Mouse (Mus musculus): Measurements from ENCODE around the gene Stpg3. TPM values are rescaled to one million over a fixed set of nuclear protein-coding genes. Genes with fewer than 3 reads are reported as not detected.

Stpg3 gene
- total and polyA plus RNA-seq, 3 experiments = not detected

- peaks cover 15 to 23% of the 10 kb centered on the region in 2 experiments for H3K4me1 ChIP-seq (ENCODE audit: control insufficient read depth in 1 of 2, insufficient read depth in 2 of 2)
- no peaks in the 10 kb centered on the region for H3K36me3 ChIP-seq (replicated peaks in 1 of 2; ENCODE audit: control insufficient read depth in 1 of 2, insufficient read depth in 1 of 2, low read length in 1 of 2)
- H3K9ac ChIP-seq (ENCODE audit: insufficient read depth, low read depth) = no peak overlapping the region
- H3K27ac ChIP-seq (ENCODE audit: insufficient read depth, low read depth) = no peak overlapping the region
- in situ Hi-C loops (cut with MboI; ENCODE audit: low pct_ligation_motif_present, low pct_unique_long_range_greater_than_20kb, low sequenced_read_pairs) = no loop called here
- no peaks in the 10 kb centered on the region for H3K9me3 ChIP-seq (replicated peaks; ENCODE audit: low read length)
- DNase-seq (ENCODE audit: extremely low read depth) = no peak
- peaks cover 43% of the 10 kb centered on the region for H3K27me3 ChIP-seq (replicated peaks)
- TF ChIP-seq ZKSCAN1 (IDR thresholded peaks at IDR 0.05; ENCODE audit: borderline replicate concordance, low read depth, low read length) = no peak
- no peak for TF ChIP-seq GABPA (IDR thresholded peaks at IDR 0.05; ENCODE audit: insufficient replicate concordance, low read depth, low read length)
- TF ChIP-seq POLR2AphosphoS2 (IDR thresholded peaks at IDR 0.05; ENCODE audit: low read depth, low read length) = no peak
- no peak for TF ChIP-seq SMC3 (IDR thresholded peaks at IDR 0.05; ENCODE audit: low read depth, low read length)
- TF ChIP-seq KAT2A (IDR thresholded peaks at IDR 0.05; ENCODE audit: insufficient replicate concordance, low read length) = no peak
- dilution Hi-C loops (cut with MboI; ENCODE audit: extremely low pct_ligation_motif_present, extremely low pct_unique_long_range_greater_than_20kb, low sequenced_read_pairs) = no loop called here
- H3K4me2 ChIP-seq (ENCODE audit: insufficient read depth, low read depth, poor library complexity, severe bottlenecking) = no peak overlapping the region
- no peak overlapping the region for H3K4me3 ChIP-seq (replicated peaks in 1 of 3; ENCODE audit: low read depth in 2 of 3, low read length in 2 of 3, poor library complexity in 1 of 3)
- H3K79me2 ChIP-seq (replicated peaks; ENCODE audit: control insufficient read depth, extremely low read depth, insufficient read depth, poor library complexity, severe bottlenecking) = no peaks in the 10 kb centered on the region
Observed at GRCm38 (mm10) chr2:25172629-25173028, 41.8 kb downstream of the Stpg3 start.

- no peak overlapping the region for H3K4me3 ChIP-seq (replicated peaks in 1 of 3; ENCODE audit: low read depth in 2 of 3, low read length in 2 of 3, poor library complexity in 1 of 3)
- H3K4me2 ChIP-seq (ENCODE audit: insufficient read depth, low read depth, poor library complexity, severe bottlenecking) = no peak overlapping the region
- H3K9me3 ChIP-seq (replicated peaks; ENCODE audit: low read length) = no peaks in the 10 kb centered on the region
- H3K27me3 ChIP-seq (replicated peaks) = peaks cover 34% of the 10 kb centered on the region
- H3K79me2 ChIP-seq (replicated peaks; ENCODE audit: control insufficient read depth, extremely low read depth, insufficient read depth, poor library complexity, severe bottlenecking) = no peaks in the 10 kb centered on the region
- H3K36me3 ChIP-seq (replicated peaks in 1 of 2; ENCODE audit: control insufficient read depth in 1 of 2, insufficient read depth in 1 of 2, low read length in 1 of 2) = no peaks in the 10 kb centered on the region
- TF ChIP-seq PAX5 (IDR thresholded peaks at IDR 0.05; ENCODE audit: low read length) (no peak), SIN3A (IDR thresholded peaks at IDR 0.05; ENCODE audit: low read length) (no peak), UBTF (IDR thresholded peaks at IDR 0.05; ENCODE audit: low read depth, low read length) (no peak), ETS1 (conservative IDR thresholded peaks at IDR 0.05; ENCODE audit: low read depth, low read length) (no peak), IRF4 (IDR thresholded peaks at IDR 0.05; ENCODE audit: low read depth, low read length) (no peak), POLR2AphosphoS2 (IDR thresholded peaks at IDR 0.05; ENCODE audit: low read depth, low read length) (no peak), GABPA (IDR thresholded peaks at IDR 0.05; ENCODE audit: insufficient replicate concordance, low read depth, low read length) (no peak), CHD1 (IDR thresholded peaks at IDR 0.05; ENCODE audit: low read depth, low read length) (no peak), USF2 (conservative IDR thresholded peaks at IDR 0.05; ENCODE audit: low read depth, low read length) (no peak)
- H3K27ac ChIP-seq (ENCODE audit: insufficient read depth, low read depth) = no peak overlapping the region
- H3K9ac ChIP-seq (ENCODE audit: insufficient read depth, low read depth) = no peak overlapping the region
- DNase-seq (ENCODE audit: extremely low read depth) = no peak
- dilution Hi-C loops (cut with MboI; ENCODE audit: extremely low pct_ligation_motif_present, extremely low pct_unique_long_range_greater_than_20kb, low sequenced_read_pairs) = no loop called here
- in situ Hi-C loops (cut with MboI; ENCODE audit: low pct_ligation_motif_present, low pct_unique_long_range_greater_than_20kb, low sequenced_read_pairs) = no loop called here
- peaks cover 15 to 23% of the 10 kb centered on the region in 2 experiments for H3K4me1 ChIP-seq (ENCODE audit: control insufficient read depth in 1 of 2, insufficient read depth in 2 of 2)
Observed at GRCm38 (mm10) chr2:25171769-25172153, 42.7 kb downstream of the Stpg3 start.

GRCm38 (mm10) chr2:25171101-25171768, 43.2 kb downstream of the Stpg3 start:
- no peak overlapping the region for H3K27ac ChIP-seq (ENCODE audit: insufficient read depth, low read depth)
- H3K36me3 ChIP-seq (replicated peaks in 1 of 2; ENCODE audit: control insufficient read depth in 1 of 2, insufficient read depth in 1 of 2, low read length in 1 of 2) = no peaks in the 10 kb centered on the region
- H3K79me2 ChIP-seq (replicated peaks; ENCODE audit: control insufficient read depth, extremely low read depth, insufficient read depth, poor library complexity, severe bottlenecking) = no peaks in the 10 kb centered on the region
- H3K9ac ChIP-seq (ENCODE audit: insufficient read depth, low read depth) = no peak overlapping the region
- H3K4me3 ChIP-seq (replicated peaks in 1 of 3; ENCODE audit: low read depth in 2 of 3, low read length in 2 of 3, poor library complexity in 1 of 3) = no peak overlapping the region
- dilution Hi-C loops (cut with MboI; ENCODE audit: extremely low pct_ligation_motif_present, extremely low pct_unique_long_range_greater_than_20kb, low sequenced_read_pairs) = no loop called here
- no peak overlapping the region for H3K4me2 ChIP-seq (ENCODE audit: insufficient read depth, low read depth, poor library complexity, severe bottlenecking)
- DNase-seq (ENCODE audit: extremely low read depth) = no peak
- in situ Hi-C loops (cut with MboI; ENCODE audit: low pct_ligation_motif_present, low pct_unique_long_range_greater_than_20kb, low sequenced_read_pairs) = no loop called here
- peaks cover 15 to 24% of the 10 kb centered on the region in 2 experiments for H3K4me1 ChIP-seq (ENCODE audit: control insufficient read depth in 1 of 2, insufficient read depth in 2 of 2)
- TF ChIP-seq JUN (IDR thresholded peaks at IDR 0.05; ENCODE audit: insufficient read depth, low read depth, low read length) (no peak), SMC3 (IDR thresholded peaks at IDR 0.05; ENCODE audit: low read depth, low read length) (no peak), ZKSCAN1 (IDR thresholded peaks at IDR 0.05; ENCODE audit: borderline replicate concordance, low read depth, low read length) (no peak), MXI1 (IDR thresholded peaks at IDR 0.05; ENCODE audit: low read depth, low read length) (no peak), RAD21 (IDR thresholded peaks at IDR 0.05; ENCODE audit: low read depth, low read length) (no peak), TBP (conservative IDR thresholded peaks at IDR 0.05; ENCODE audit: low read depth, low read length) (no peak), ZC3H11A (IDR thresholded peaks at IDR 0.05; ENCODE audit: low read depth, low read length) (no peak)
- H3K27me3 ChIP-seq (replicated peaks) = peaks cover 29% of the 10 kb centered on the region
- no peaks in the 10 kb centered on the region for H3K9me3 ChIP-seq (replicated peaks; ENCODE audit: low read length)
